Mouse (Mus musculus): ENCODE measurements around the gene Peak1.

DNA sequence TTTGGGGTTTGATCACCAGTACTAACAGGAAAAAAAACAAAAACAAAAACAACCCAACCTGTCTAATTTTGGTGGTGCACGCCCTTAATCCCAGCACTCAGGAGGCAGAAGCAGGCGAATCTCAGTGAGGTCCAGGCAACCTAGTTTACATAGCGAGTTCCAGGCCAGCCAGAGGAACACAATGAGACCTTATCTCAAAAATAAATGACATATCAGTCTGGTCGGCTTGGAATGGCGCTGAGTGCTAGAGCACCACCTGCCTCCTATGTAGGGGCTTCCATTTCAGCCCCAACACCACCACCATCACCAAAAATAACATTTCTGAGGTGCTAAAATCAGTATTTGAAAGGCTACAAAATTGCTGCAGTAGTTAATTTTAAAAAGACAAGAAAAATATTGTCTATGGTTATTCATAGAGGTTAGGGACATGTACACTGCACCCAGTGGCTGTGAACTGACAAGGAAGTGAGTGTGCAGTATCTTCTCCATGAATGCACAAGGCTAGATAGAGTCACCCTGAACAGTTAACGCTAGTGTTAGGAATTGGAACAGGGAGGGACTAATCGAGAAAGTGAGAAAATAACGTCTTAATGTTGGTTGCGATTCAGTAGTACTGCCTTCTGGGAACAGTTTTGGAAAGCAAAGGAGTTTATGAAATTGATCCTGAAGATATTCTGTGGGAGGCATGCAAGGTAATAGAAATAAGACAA, 3.2 kb upstream of the Peak1 start:
- TF ChIP-seq EP300 (IDR thresholded peaks at IDR 0.05; ENCODE audit: insufficient read depth, low read depth, low read length), result no peak
- no peak for TF ChIP-seq POLR2A (IDR thresholded peaks at IDR 0.05; ENCODE audit: insufficient read depth, low read depth, low read length)
- TF ChIP-seq CTCF (IDR thresholded peaks at IDR 0.05), result no peak
